Mouse (Mus musculus) ES-Bruce4 (cell line): ENCODE data around the gene Rtn1. TPM values are rescaled to one million over a fixed set of nuclear protein-coding genes. Genes with fewer than 3 reads are reported as not detected.

Source experiments
- H3K27ac ChIP-seq: 2 replicates; pipeline ENCODE4 v1.5.1; 2012; ENCODE audit warnings: low read length, inconsistent platforms; ENCODE audit not compliant: insufficient read depth
- H3K27me3 ChIP-seq: 2 replicates; pipeline ENCODE4 v1.6.1; 2012; ENCODE audit warnings: mild to moderate bottlenecking, low read length, inconsistent platforms; ENCODE audit not compliant: control insufficient read depth, poor library complexity, insufficient read depth, severe bottlenecking
- H3K36me3 ChIP-seq: 2 replicates; pipeline ENCODE4 v1.6.1; 2012; ENCODE audit warnings: inconsistent platforms, mild to moderate bottlenecking, low read length, moderate library complexity; ENCODE audit not compliant: control insufficient read depth, poor library complexity, insufficient read depth, severe bottlenecking
- H3K4me1 ChIP-seq: one replicate; pipeline ENCODE4 v1.8.1; 2011; ENCODE audit warnings: low read length; ENCODE audit not compliant: control insufficient read depth, insufficient read depth
- H3K4me3 ChIP-seq: 2 replicates; pipeline ENCODE4 v1.5.1; 2011; ENCODE audit warnings: low read depth, mild to moderate bottlenecking, low read length
- H3K9ac ChIP-seq: 2 replicates; pipeline ENCODE4 v1.6.1; 2012; ENCODE audit warnings: low read depth, mild to moderate bottlenecking, inconsistent platforms; ENCODE audit not compliant: poor library complexity, severe bottlenecking
- H3K9me3 ChIP-seq: replicated peaks from 2 replicates; pipeline ENCODE4 v1.6.1; 2012; ENCODE audit warnings: mild to moderate bottlenecking, low read length, inconsistent platforms; ENCODE audit not compliant: control insufficient read depth, poor library complexity, insufficient read depth, severe bottlenecking
- CTCF ChIP-seq: IDR thresholded peaks from one replicate; pipeline ENCODE4 v1.8.1; 2011; ENCODE audit warnings: low read depth, low read length
- EP300 ChIP-seq: IDR thresholded peaks from 2 replicates; pipeline ENCODE4 v1.6.1; 2011; ENCODE audit warnings: low read depth, low read length; ENCODE audit not compliant: insufficient read depth
- POLR2A ChIP-seq: IDR thresholded peaks from one replicate; pipeline ENCODE4 v1.8.1; 2011; ENCODE audit warnings: low read length; ENCODE audit not compliant: insufficient read depth
- polyA plus RNA-seq: library from polyadenylated mRNA; stranded (reverse); fragments of >200 nt; gene quantifications from 2 replicates; pipeline ENCODE4 v1.2.4, GENCODE M21; 2011; ENCODE audit warnings: low read depth; ENCODE audit not compliant: missing spikeins, insufficient read depth, insufficient read length

The Rtn1 gene
- polyA plus RNA-seq, 1 experiment: 6.3 TPM

GRCm38 (mm10) chr12:72433241-72433865 is 24.5 kb upstream of the Rtn1 start:
- Histone ChIP-seq H3K36me3 (no peaks in the 10 kb centered on the region), H3K27me3 (no peaks in the 10 kb centered on the region), H3K9ac (no peak overlapping the region), H3K9me3 (no peaks in the 10 kb centered on the region), H3K27ac (no peak overlapping the region), H3K4me3 (no peak overlapping the region), H3K4me1 (peaks cover 1% of the 10 kb centered on the region)
- TF ChIP-seq CTCF (no peak), POLR2A (no peak), EP300 (no peak)

GRCm38 (mm10) chr12:72432209-72432608 is 23.4 kb upstream of the Rtn1 start:
- no peak overlapping the region for H3K4me3 ChIP-seq
- H3K36me3 ChIP-seq: no peaks in the 10 kb centered on the region
- no peak overlapping the region for H3K27ac ChIP-seq
- H3K9ac ChIP-seq: no peak overlapping the region
- no peaks in the 10 kb centered on the region for H3K9me3 ChIP-seq
- H3K4me1 ChIP-seq: peaks cover 1% of the 10 kb centered on the region
- TF ChIP-seq CTCF: peak; percentile 1
- no peak for TF ChIP-seq EP300
- no peaks in the 10 kb centered on the region for H3K27me3 ChIP-seq

- Histone ChIP-seq H3K4me1 (no peaks in the 10 kb centered on the region), H3K27me3 (no peaks in the 10 kb centered on the region), H3K9ac (no peak overlapping the region), H3K36me3 (no peaks in the 10 kb centered on the region), H3K9me3 (no peaks in the 10 kb centered on the region), H3K27ac (no peak overlapping the region), H3K4me3 (no peak overlapping the region)
- TF ChIP-seq CTCF (peak; percentile 80), EP300 (no peak), POLR2A (no peak)
These were observed 18.9 kb upstream of the Rtn1 start for GRCm38 (mm10) chr12:72427722-72428126.

GRCm38 (mm10) chr12:72422681-72423080 is 13.8 kb upstream of the Rtn1 start:
- no peaks in the 10 kb centered on the region for H3K27me3 ChIP-seq
- H3K4me1 ChIP-seq: no peaks in the 10 kb centered on the region
- H3K36me3 ChIP-seq: no peaks in the 10 kb centered on the region
- no peak overlapping the region for H3K27ac ChIP-seq
- TF ChIP-seq POLR2A: no peak
- no peak for TF ChIP-seq CTCF
- TF ChIP-seq EP300: no peak
- no peak overlapping the region for H3K9ac ChIP-seq
- H3K4me3 ChIP-seq: no peak overlapping the region
- H3K9me3 ChIP-seq: no peaks in the 10 kb centered on the region

GRCm38 (mm10) chr12:72417762-72418161 is 8.9 kb upstream of the Rtn1 start:
- no peaks in the 10 kb centered on the region for H3K4me1 ChIP-seq
- H3K27me3 ChIP-seq: no peaks in the 10 kb centered on the region
- TF ChIP-seq EP300: no peak
- peak; percentile 63 for TF ChIP-seq CTCF
- no peak overlapping the region for H3K4me3 ChIP-seq
- H3K9ac ChIP-seq: no peak overlapping the region
- H3K27ac ChIP-seq: no peak overlapping the region
- H3K9me3 ChIP-seq: no peaks in the 10 kb centered on the region
- no peaks in the 10 kb centered on the region for H3K36me3 ChIP-seq

- TF ChIP-seq POLR2A: no peak
- no peak for TF ChIP-seq EP300
- no peak for TF ChIP-seq CTCF
- H3K4me1 ChIP-seq: no peaks in the 10 kb centered on the region
- H3K4me3 ChIP-seq: peak overlapping the region; percentile 71
- H3K9ac ChIP-seq: peak overlapping the region; percentile 44
- no peaks in the 10 kb centered on the region for H3K36me3 ChIP-seq
- peaks cover 2% of the 10 kb centered on the region; the same call in 1 of the 2 replicates for H3K27me3 ChIP-seq
- no peaks in the 10 kb centered on the region for H3K9me3 ChIP-seq
- no peak overlapping the region for H3K27ac ChIP-seq
These were observed 553 bp downstream of the Rtn1 start for GRCm38 (mm10) chr12:72408111-72408891.
